Mouse (Mus musculus) brown adipose tissue, adult 24 weeks (tissue): ENCODE data around the gene Sdhaf4. TPM values are rescaled to one million over a fixed set of nuclear protein-coding genes. Genes with fewer than 3 reads are reported as not detected.
A peak's percentile ranks its signal among the peaks of the same experiment; 100 is the strongest.

Experiments used
- H3K27ac ChIP-seq: fragments of 200-500 bp; replicated peaks from 2 replicates; pipeline ENCODE4 v1.5.1; 2012; ENCODE audit warnings: low read depth, mild to moderate bottlenecking, low read length
- H3K4me1 ChIP-seq: fragments of 200-500 bp; 2 replicates; pipeline ENCODE4 v1.6.1; 2012; ENCODE audit warnings: low read length, mixed read lengths; ENCODE audit not compliant: control insufficient read depth, insufficient read depth, insufficient read length
- H3K4me3 ChIP-seq: fragments of 200-500 bp; 2 replicates; pipeline ENCODE4 v1.5.1; 2012; ENCODE audit warnings: low read depth, mild to moderate bottlenecking, low read length, moderate library complexity; ENCODE audit not compliant: insufficient read depth
- polyA plus RNA-seq: library from polyadenylated mRNA; stranded (reverse); fragments of >200 nt; gene quantifications from 2 replicates; pipeline ENCODE4 v1.2.4, GENCODE M21; 2012; ENCODE audit not compliant: missing spikeins, insufficient read depth, insufficient read length

Sdhaf4 gene
- 112 and 134 TPM in 2 replicates for polyA plus RNA-seq

- Histone ChIP-seq H3K27ac (peak within 1 kb of the TSS; percentile 83), H3K4me1 (peaks cover 2% of the 10 kb centered on the region; the same call in 1 of the 2 replicates), H3K4me3 (peak within 1 kb of the TSS; percentile 81)
Measured at GRCm38 (mm10) chr1:24005070-24005804, at the start of gene Sdhaf4. TSS of gene Sdhaf4 (minus strand) at chr1:24005656.

DNA sequence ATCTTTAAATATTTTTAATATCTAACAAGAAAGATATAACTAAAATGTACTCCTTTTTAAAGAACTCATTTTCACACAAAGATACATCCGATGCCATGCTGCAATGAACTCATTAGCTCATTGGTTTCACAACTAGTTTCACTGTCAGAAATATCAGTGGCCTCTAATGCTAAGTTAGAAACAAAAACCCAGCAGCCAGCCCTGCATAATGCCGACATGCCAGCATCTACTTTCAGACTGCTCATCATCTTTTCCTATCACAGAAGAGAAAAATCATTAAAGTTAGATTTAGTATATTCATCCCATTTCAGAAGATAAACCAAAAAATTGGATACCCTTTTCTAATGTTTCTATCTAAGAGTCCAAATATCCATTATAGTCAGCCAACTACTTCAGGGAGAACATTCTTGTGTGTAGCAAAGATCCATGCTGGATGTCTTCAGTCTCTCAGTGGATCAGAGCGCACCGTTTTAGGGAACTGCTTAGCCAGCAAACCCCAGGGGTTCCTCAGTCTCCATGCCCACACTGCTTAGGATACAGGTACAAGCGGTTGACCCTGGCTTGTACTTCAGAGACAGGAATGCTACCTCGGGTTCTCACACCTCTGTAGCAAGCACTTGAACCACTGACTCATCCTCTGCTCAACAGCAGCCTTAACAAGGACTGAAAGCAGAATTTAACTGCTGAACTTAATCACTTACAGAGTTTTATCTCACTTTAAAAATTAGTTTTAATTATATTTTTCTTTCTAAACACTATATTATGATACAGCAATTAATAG is 41.5 kb upstream of the Sdhaf4 start:
- Histone ChIP-seq H3K27ac (no peak overlapping the region), H3K4me3 (no peak overlapping the region), H3K4me1 (no peaks in the 10 kb centered on the region)

DNA sequence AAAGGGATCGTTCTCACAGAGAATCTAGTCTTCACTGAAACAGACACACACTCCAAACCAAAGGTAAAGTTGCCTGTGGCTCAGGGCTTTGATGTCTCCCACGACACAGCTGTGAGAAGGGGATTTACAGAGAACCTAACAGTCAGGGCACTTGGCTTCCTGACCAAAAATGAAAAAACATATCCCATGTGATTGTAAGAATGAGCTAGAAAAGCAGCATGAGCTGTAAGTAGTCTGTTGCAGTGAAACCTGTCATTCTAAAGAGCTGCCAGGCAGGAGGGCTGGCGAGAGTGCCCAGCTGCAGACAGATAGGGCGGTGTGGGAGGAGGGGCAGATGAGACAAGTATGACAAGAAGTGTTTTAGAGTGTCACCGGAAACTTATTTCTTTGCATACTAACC is 40.2 kb upstream of the Sdhaf4 start:
- H3K4me3 ChIP-seq = no peak overlapping the region
- H3K27ac ChIP-seq = no peak overlapping the region
- H3K4me1 ChIP-seq = no peaks in the 10 kb centered on the region

- Histone ChIP-seq H3K4me3 (no peak overlapping the region), H3K4me1 (no peaks in the 10 kb centered on the region), H3K27ac (no peak overlapping the region)
Measured at GRCm38 (mm10) chr1:24043007-24043406, 37.6 kb upstream of the Sdhaf4 start.

GRCm38 (mm10) chr1:24033759-24034423 is 28.4 kb upstream of the Sdhaf4 start:
- Histone ChIP-seq H3K27ac (no peak overlapping the region), H3K4me1 (no peaks in the 10 kb centered on the region), H3K4me3 (no peak overlapping the region)

DNA sequence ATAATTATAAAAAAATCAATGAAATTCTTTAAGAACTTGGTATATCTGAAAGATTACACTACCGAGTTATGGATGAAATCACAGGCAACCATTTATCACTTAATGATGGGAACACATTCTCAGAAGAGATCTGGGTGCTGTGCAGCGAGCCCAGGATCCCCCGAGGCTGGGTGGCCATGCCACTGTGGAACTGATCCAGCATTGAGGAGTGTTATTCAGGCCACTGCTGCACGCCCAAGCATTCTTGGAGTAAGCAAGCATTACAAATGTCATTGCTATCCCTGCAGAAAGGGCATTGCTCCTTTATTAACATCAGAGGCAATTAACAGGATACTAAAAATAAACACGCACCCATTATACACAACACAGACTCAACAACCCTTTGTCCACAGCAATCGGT is 5.4 kb upstream of the Sdhaf4 start:
- H3K4me1 ChIP-seq = no peaks in the 10 kb centered on the region; the same call in 1 of the 2 replicates
- 0 out of 2 replicates have a peak overlapping the region, but pooled peaks have one; percentile 47 for H3K27ac ChIP-seq
- no peak overlapping the region for H3K4me3 ChIP-seq

DNA sequence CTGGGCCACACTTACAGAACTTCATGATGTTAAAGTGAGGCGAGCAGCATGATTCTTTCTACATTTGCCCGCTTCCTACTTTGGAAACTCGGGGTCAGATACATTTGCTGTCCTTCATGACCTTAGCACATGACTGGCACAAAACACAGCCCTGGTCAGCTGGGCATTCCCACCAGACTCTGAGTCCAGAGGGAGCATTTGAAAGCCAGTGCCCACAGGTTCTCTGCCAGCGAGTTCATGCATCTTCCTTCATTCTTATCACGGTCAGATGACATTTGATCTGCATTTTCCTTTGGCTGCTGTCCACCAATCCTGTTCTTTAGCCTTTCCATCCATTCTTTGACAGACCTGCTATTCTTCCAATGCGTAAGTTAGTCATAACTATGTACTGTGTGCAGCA is 4.6 kb upstream of the Sdhaf4 start:
- Histone ChIP-seq H3K4me3 (no peak overlapping the region), H3K27ac (peak overlapping the region; percentile 80), H3K4me1 (no peaks in the 10 kb centered on the region; the same call in 1 of the 2 replicates)

DNA sequence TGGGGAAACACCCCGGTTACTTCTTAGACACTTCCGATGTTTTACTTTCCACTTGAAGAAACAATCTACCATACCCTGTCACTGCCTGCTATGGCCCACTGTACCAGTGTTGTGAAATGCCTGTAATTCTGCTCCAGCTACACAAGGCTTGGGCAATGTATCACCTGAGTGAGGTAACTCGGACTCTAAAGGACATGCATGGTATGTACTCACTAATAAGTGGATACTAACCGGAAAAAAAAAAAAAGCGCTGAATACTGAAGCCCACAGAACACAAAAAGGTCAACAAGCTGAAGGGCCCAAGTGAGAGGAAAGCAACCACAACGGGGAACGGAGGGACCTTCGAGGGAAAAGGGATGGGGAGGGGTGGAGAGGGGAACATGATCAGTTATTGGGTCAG is 2.2 kb upstream of the Sdhaf4 start:
- Histone ChIP-seq H3K27ac (no peak overlapping the region), H3K4me1 (peaks cover 2% of the 10 kb centered on the region; the same call in 1 of the 2 replicates), H3K4me3 (no peak overlapping the region)

- no peak overlapping the region for H3K4me3 ChIP-seq
- H3K27ac ChIP-seq = no peak overlapping the region
- 0 out of 2 replicates have a peak, but pooled peaks cover under 1% of the 10 kb centered on the region for H3K4me1 ChIP-seq
Measured at GRCm38 (mm10) chr1:23999318-23999717, 6.1 kb downstream of the Sdhaf4 start.

DNA sequence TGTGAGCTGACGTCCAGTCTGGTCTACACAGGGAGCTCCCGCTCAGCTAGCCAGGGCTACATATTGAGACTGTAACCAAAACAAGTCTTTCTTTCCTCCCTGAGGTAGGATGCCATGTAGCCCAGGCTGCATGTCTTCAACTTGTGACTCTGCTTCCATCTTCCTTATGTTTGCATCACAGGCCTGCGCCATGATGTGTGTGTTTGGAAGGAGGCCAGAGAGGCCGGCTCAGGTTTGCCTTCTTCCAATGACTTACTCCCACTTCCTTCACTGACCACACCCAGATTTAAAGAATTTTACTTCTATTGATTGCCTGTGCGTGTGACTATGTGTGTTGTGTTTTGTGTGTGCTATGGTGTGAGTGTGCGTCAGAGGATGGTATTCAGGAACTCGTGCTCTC is 6.6 kb downstream of the Sdhaf4 start:
- no peaks in the 10 kb centered on the region for H3K4me1 ChIP-seq
- no peak overlapping the region for H3K27ac ChIP-seq
- H3K4me3 ChIP-seq = no peak overlapping the region

DNA sequence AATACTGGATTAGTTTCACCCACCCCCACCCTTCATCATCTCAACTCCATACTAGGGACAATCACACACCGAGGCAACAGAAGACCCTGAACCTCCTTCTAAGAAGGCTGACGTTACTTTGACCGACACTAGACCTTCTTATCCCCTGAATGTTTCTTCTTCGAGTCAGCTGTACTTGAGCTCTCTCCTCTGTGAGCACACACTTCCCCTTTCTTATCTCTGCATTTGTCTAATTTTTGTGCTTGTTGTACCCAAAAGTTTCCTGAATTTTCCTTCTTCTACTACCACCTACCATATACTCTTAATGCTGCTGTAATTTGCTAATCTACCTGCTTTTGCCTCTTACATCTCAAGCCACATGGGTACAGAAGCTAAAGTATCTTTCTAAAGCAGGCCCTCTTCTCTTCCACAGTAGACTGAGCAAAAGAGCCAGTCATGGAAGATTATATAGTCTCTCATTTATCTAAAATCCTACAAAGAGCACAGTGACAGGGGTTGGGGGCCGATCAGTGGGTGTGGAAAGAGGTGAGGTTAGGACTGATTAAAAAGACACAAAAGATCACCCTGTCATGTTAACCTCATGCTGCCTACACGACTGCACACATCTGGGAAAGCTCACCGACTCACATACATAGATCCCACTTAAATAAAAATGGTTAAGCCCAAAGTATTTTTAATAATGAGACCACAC is 7.2 kb downstream of the Sdhaf4 start:
- Histone ChIP-seq H3K4me3 (no peak overlapping the region), H3K4me1 (no peaks in the 10 kb centered on the region), H3K27ac (no peak overlapping the region)

DNA sequence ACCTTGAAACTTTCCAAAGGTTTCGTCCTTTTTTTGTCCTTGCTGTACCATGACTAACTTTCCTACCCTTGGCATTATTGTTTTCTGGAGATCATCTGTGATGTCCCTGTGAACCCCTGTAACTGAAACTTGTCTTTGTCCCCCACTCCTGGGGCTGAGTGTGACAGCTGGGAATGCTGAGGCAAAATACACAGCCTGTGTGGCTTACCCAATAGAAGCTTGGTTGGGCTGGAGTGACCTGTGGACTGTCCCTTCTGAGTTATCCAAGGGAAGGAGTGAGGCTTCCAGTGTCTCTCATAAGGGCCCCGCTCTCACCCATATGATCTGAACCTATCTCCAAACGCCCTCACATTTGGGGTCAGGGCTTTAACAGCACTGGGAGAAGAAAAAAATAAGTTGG is 8.0 kb downstream of the Sdhaf4 start:
- Histone ChIP-seq H3K4me1 (no peaks in the 10 kb centered on the region), H3K4me3 (no peak overlapping the region), H3K27ac (no peak overlapping the region)

DNA sequence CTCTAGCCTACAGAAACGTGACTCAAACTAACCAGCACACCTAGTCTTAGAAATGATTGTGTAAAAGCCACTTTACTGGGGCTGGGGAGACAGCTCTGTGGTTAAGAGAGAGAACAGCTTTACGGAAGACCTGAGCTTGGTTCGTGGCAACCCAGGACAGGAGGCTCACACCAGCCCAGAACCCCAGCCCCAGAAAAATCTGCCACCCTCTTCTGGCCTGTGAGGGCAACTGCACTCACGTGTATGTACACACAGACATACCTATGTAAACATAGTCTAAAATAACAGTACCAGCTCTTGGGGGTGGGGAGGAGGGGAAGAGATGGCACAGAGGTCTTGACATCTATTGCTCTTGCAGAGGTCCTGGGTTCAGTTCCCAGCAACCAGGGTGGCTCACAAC is 10.0 kb downstream of the Sdhaf4 start:
- Histone ChIP-seq H3K4me3 (no peak overlapping the region), H3K27ac (no peak overlapping the region), H3K4me1 (no peaks in the 10 kb centered on the region)

DNA sequence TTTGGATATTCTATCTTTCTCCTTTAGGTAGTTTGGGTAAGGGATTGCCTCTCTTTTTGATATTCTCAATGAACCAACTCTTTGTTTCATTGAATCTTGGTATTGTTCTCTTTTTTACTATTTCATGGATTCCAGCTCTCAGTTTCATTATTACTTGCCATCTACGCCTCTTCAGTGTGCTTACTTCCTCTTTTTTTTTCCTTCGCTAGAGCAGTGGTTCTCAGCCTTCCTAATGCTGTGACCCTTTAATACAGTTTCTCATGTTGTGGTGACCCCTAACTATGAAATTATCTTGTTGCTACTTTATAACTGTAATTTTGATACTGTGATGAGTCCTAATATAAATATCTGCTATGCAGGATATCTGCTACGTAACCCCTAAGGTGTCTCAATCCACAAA is 22.3 kb downstream of the Sdhaf4 start:
- no peak overlapping the region for H3K27ac ChIP-seq
- no peak overlapping the region for H3K4me3 ChIP-seq
- no peaks in the 10 kb centered on the region for H3K4me1 ChIP-seq

GRCm38 (mm10) chr1:23978281-23978680 is 27.2 kb downstream of the Sdhaf4 start:
- no peaks in the 10 kb centered on the region for H3K4me1 ChIP-seq
- H3K27ac ChIP-seq = no peak overlapping the region
- no peak overlapping the region for H3K4me3 ChIP-seq
